Comparison of ENCODE assay signal across 14 mouse cellular contexts in the genomic region with DNA sequence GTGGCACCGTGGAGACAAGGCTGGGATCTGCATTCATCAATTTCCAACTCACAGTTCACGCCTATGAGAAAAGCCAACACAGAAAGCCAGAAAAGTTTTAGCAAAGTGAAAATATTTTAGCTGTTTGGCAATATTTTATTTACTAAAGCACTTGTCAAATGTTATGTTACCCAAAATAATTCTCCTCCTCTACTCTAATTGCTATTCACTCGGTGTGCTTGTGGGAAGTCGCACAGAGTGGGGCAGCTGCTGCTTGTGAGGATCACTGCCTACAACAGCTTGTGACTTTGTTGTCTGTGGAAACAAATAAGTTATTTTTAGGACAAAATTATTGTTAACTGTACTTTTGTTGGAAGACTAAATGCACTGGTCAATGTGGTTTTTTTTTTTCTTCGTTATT. TPM values are rescaled to one million over a fixed set of nuclear protein-coding genes. Genes with fewer than 3 reads are reported as not detected.
"Had no signal": no experiment of that assay in that cellular context is flagged by ENCODE, and none has a peak within 500 bp of the region (broad histone marks: within the 10 kb centered on the region; RNA-seq: fewer than 3 reads in every experiment).

No protein-coding gene starts in this region.

- H3K27me3 ChIP-seq: limb, embryonic 12.5 days; midbrain, embryonic 12.5 days; neural tube, embryonic 15.5 days had no signal

- H3K4me1 ChIP-seq: limb, embryonic 12.5 days; midbrain, embryonic 12.5 days; neural tube, embryonic 15.5 days had no signal

- DNase-seq: kidney, postnatal 10 days; kidney, postnatal 4 days; lung, adult 18-20 months; right cerebral cortex, adult 18-20 months; thymus, adult 18-20 months; thymus, postnatal 14 days had no signal

- ATAC-seq: midbrain, embryonic 16.5 days had no signal

- H3K9me3 ChIP-seq: limb, embryonic 12.5 days; midbrain, embryonic 12.5 days; neural tube, embryonic 15.5 days had no signal

- H3K4me2 ChIP-seq: limb, embryonic 12.5 days; midbrain, embryonic 12.5 days; neural tube, embryonic 15.5 days had no signal

- H3K4me3 ChIP-seq: limb, embryonic 12.5 days; midbrain, embryonic 12.5 days; neural tube, embryonic 15.5 days had no signal

- H3K36me3 ChIP-seq: limb, embryonic 12.5 days; midbrain, embryonic 12.5 days; neural tube, embryonic 15.5 days had no signal

- H3K27ac ChIP-seq: limb, embryonic 12.5 days; liver, embryonic 14.5 days; midbrain, embryonic 12.5 days; neural tube, embryonic 15.5 days; stomach, postnatal 0 days had no signal

- H3K9ac ChIP-seq: limb, embryonic 12.5 days; liver, embryonic 14.5 days; midbrain, embryonic 12.5 days; neural tube, embryonic 15.5 days had no signal

RNA-seq across cellular contexts. Expression of a gene that starts 48.6 kb away (rescaled TPM):
- total RNA-seq: liver, adult 2 months; megakaryocyte-erythroid progenitor cell, adult 5-6 weeks had no signal
- polyA plus RNA-seq: liver, adult 2 months; liver, embryonic 14.5 days had no signal
